Mouse (Mus musculus) embryonic fibroblast, embryonic 13.5 days (primary cell): ENCODE data around the gene Tmem150c.

Source experiments
- CTCF ChIP-seq: IDR thresholded peaks from 2 replicates; pipeline ENCODE4 v1.5.1; 2011; ENCODE audit warnings: mild to moderate bottlenecking, control low read depth, low read length, moderate library complexity, borderline replicate concordance; ENCODE audit not compliant: insufficient read depth
- POLR2A ChIP-seq: IDR thresholded peaks from 2 replicates; pipeline ENCODE4 v1.6.1; 2011; ENCODE audit warnings: low read depth, mild to moderate bottlenecking, control low read depth, low read length, moderate library complexity

DNA sequence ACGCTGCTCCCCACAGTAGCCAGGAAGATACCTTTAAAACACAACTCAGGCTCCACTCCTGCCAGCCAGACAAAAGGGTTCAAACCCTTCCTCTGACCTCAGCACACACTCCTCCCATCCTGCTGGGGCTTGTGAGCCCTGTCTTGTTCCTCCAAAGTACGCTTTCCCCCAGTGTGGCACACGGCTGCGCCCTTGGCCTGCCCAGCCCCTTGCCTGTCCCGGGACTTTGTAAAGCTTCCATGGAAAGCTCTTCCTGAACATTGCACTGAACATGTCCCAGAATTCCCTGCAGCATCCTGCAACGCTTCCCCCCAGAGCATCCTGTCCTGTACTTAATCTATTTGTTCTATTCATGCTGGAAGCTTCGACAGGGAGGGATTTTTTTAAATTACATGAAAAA, 38.4 kb downstream of the Tmem150c start:
- no peak for TF ChIP-seq POLR2A
- TF ChIP-seq CTCF: no peak
